8 mouse cellular contexts compared by ENCODE assay signal in genomic region chr4:149255277-149256270, GRCm38 (mm10). TPM values are rescaled to one million over a fixed set of nuclear protein-coding genes. Genes with fewer than 3 reads are reported as not detected.
DNase-seq lines count a peak whose midpoint lies in the region; ATAC-seq lines count a peak whose summit lies in the region.

No protein-coding gene starts in this region.

- whole genome bisulfite sequencing in embryonic facial prominence, embryonic 12.5 days, result 54% methylated on average over 13 of the region's 13 CpGs
- 8% methylated on average over 13 of the region's 13 CpGs for WGBS in hindbrain, embryonic 15.5 days

- no peak for ATAC-seq in embryonic facial prominence, embryonic 12.5 days (ENCODE audit: insufficient number of reproducible peaks, insufficient read depth, low FRiP score, low TSS enrichment)
- peak; percentile 70 for ATAC-seq in hindbrain, embryonic 15.5 days (ENCODE audit: low FRiP score, low read depth)

- H3K9ac ChIP-seq in embryonic facial prominence, embryonic 12.5 days, result no peak overlapping the region
- H3K9ac ChIP-seq in hindbrain, embryonic 15.5 days, result no peak overlapping the region

- H3K36me3 ChIP-seq in embryonic facial prominence, embryonic 12.5 days, result peaks cover 36% of the 10 kb centered on the region
- peaks cover 57% of the 10 kb centered on the region for H3K36me3 ChIP-seq in hindbrain, embryonic 15.5 days

- intact Hi-C loops in left cerebral cortex, postnatal 25 days (cut with DNase I), result loop anchor here (5.0 kb wide), 1 partner anchor 52 kb away; the partner anchor contains the start of gene Kif1b
- intact Hi-C loops in left cerebral cortex, postnatal 10 days (cut with DNase I), result no loop called here

- no peaks in the 10 kb centered on the region for H3K9me3 ChIP-seq in embryonic facial prominence, embryonic 12.5 days
- no peaks in the 10 kb centered on the region for H3K9me3 ChIP-seq in hindbrain, embryonic 15.5 days

- no peaks in the 10 kb centered on the region; the same call in 1 of the 2 replicates for H3K4me1 ChIP-seq in embryonic facial prominence, embryonic 12.5 days
- peaks cover 13% of the 10 kb centered on the region for H3K4me1 ChIP-seq in hindbrain, embryonic 15.5 days (replicated peaks)

- H3K27me3 ChIP-seq in embryonic facial prominence, embryonic 12.5 days, result no peaks in the 10 kb centered on the region
- no peaks in the 10 kb centered on the region for H3K27me3 ChIP-seq in hindbrain, embryonic 15.5 days

- DNase-seq in left cerebral cortex, postnatal 25 days (ENCODE audit: low spot score in 2 of 2), result peak; percentile 26 to 46
- no peak for DNase-seq in left cerebral cortex, postnatal 10 days (ENCODE audit: extremely low spot score in 1 of 2, low spot score in 2 of 2)
- DNase-seq in retina, embryonic 14.5 days (ENCODE audit: low spot score), result peak; percentile 67
- DNase-seq in layer of hippocampus, adult 11-12 months (ENCODE audit: low spot score), result no peak
- DNase-seq in cerebellum, adult 11-12 months, result no peak
- DNase-seq in adrenal gland, postnatal 10 days, result no peak

- H3K4me2 ChIP-seq in embryonic facial prominence, embryonic 12.5 days (replicated peaks), result no peak overlapping the region
- H3K4me2 ChIP-seq in hindbrain, embryonic 15.5 days, result no peak overlapping the region

- peak overlapping the region; percentile 50; the same call in 1 of the 2 replicates for H3K27ac ChIP-seq in embryonic facial prominence, embryonic 12.5 days
- H3K27ac ChIP-seq in hindbrain, embryonic 15.5 days (replicated peaks), result peak overlapping the region; percentile 62

- no peak overlapping the region for H3K4me3 ChIP-seq in embryonic facial prominence, embryonic 12.5 days
- no peak overlapping the region for H3K4me3 ChIP-seq in hindbrain, embryonic 15.5 days

RNA-seq across cellular contexts. Expression of gene Kif1b, which starts 51.9 kb away (rescaled TPM):
- total RNA-seq in left cerebral cortex, postnatal 25 days (2021), result 100 to 1,000 TPM; 432 to 448 TPM
- 100 to 1,000 TPM; 427 to 448 TPM for total RNA-seq in left cerebral cortex, postnatal 10 days (2021)
- 56.1 and 61.5 TPM in 2 replicates for polyA plus RNA-seq in embryonic facial prominence, embryonic 12.5 days (2016; fragmentation: Nextera tagmentation; extraction: Ambion mirVana)
- 123 and 135 TPM in 2 replicates for polyA plus RNA-seq in hindbrain, embryonic 15.5 days (2015; fragmentation: Nextera tagmentation; extraction: Ambion mirVana)
- total RNA-seq in adrenal gland, postnatal 10 days (2021), result 100 to 1,000 TPM; 105 to 154 TPM

Comparison
In these comparisons a context has a peak if more than half of its experiments do, and no peak if none do; other contexts are left out.
1. DNase-seq: peak in left cerebral cortex, postnatal 25 days (2 of 2) and retina, embryonic 14.5 days (single experiment); none in left cerebral cortex, postnatal 10 days (0 of 2), layer of hippocampus, adult 11-12 months (single experiment), cerebellum, adult 11-12 months (single experiment) and adrenal gland, postnatal 10 days (single experiment).